Comparison of ENCODE assay signal across 8 mouse cellular contexts in the genomic region with DNA sequence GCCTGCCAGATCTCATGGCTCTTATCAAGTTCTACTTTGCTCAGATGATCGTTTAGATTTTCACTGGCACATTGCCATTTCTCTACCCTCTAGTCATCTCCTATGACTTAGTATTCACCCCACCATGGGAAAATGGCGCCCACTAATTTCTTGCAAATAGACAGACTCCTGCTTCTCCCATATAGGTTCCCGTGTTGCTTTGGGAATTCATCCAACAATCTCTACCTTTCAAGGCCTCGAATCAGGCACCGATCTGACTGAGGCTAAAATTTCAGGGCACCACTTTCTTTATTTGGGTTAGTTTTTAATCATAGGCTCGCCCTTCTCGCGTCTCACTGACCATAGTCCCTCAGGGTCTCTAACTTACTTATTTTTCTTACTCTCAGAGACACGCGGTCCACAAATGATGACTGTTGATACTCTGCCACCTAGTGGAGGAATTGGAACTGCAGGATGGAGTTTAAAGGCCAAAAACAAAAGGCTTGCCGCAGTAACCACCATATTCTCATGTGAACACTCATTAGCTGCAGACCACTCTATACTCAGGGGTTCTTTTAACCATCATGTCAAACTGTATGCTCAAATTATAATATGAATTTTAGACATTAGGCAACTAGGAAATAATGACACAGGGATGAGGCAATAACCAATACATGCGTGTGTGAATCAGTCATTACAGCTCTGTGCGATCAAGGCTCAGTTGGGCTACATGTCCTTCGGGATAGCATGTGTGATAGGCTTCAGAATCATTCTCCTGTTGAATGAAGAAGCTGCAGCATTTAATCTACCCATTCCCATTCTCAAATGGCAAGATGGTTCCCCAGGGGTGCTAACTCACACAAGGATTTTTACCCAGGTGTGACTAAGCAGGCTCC.
DNase-seq lines count a peak whose midpoint lies in the region; ATAC-seq and TF ChIP-seq lines count a peak whose summit lies in the region.
"Had no signal": no experiment of that assay in that cellular context is flagged by ENCODE, and none has a peak within 500 bp of the region (broad histone marks: within the 10 kb centered on the region; RNA-seq: fewer than 3 reads in every experiment).

No protein-coding gene starts in this region.

- H3K4me1 ChIP-seq in ES-E14 (ENCODE audit: control insufficient read depth in 2 of 2, insufficient read depth in 2 of 2, low read length in 2 of 2, poor library complexity in 1 of 2), result no peaks in the 10 kb centered on the region
- no peaks in the 10 kb centered on the region for H3K4me1 ChIP-seq in heart, embryonic 16.5 days (ENCODE audit: control insufficient read depth, insufficient read depth, low read length)
- H3K4me1 ChIP-seq in lung, embryonic 15.5 days, result no peaks in the 10 kb centered on the region
- H3K4me1 ChIP-seq: stomach, embryonic 15.5 days had no signal

- H3K9ac ChIP-seq in ES-E14 (ENCODE audit: insufficient read depth, low read depth, low read length, poor library complexity, severe bottlenecking), result no peak overlapping the region
- no peak overlapping the region for H3K9ac ChIP-seq in heart, embryonic 16.5 days (ENCODE audit: low read length)
- H3K9ac ChIP-seq in lung, embryonic 15.5 days, result no peak overlapping the region
- H3K9ac ChIP-seq: stomach, embryonic 15.5 days had no signal

- in situ Hi-C loops in ES-E14 (cut with MboI; ENCODE audit: low sequenced_read_pairs in 2 of 2, unreplicated experiment in 2 of 2), result loop anchor here in 1 of 2 experiments (25.0 kb wide), 1 partner anchor 317 kb away; no protein-coding TSS in a partner anchor

- H3K36me3 ChIP-seq in ES-E14 (ENCODE audit: control insufficient read depth, insufficient read depth, low read length, poor library complexity, severe bottlenecking), result no peaks in the 10 kb centered on the region
- H3K36me3 ChIP-seq in heart, embryonic 16.5 days (ENCODE audit: control insufficient read depth, insufficient read depth), result no peaks in the 10 kb centered on the region
- H3K36me3 ChIP-seq in lung, embryonic 15.5 days, result no peaks in the 10 kb centered on the region
- H3K36me3 ChIP-seq: stomach, embryonic 15.5 days had no signal

- DNase-seq in ES-E14 (ENCODE audit: low read depth, low spot score) (peak; percentile 25), R1 (ENCODE audit: low read depth, low spot score) (peak; percentile 43)
- peak; percentile 78 for DNase-seq in embryo, embryonic 10 days (ENCODE audit: low spot score)
- peak; percentile 5 to 44 for DNase-seq in layer of hippocampus, adult 8-10 months (ENCODE audit: low spot score in 2 of 2)
- peak; percentile 63 to 74 for DNase-seq in right cerebral cortex, adult 2 months (ENCODE audit: low spot score in 2 of 2)

- no peak overlapping the region for H3K27ac ChIP-seq in ES-E14 (ENCODE audit: insufficient read depth, low read depth, low read length, poor library complexity, severe bottlenecking)
- no peak overlapping the region for H3K27ac ChIP-seq in heart, embryonic 16.5 days (ENCODE audit: low read length)
- H3K27ac ChIP-seq in lung, embryonic 15.5 days, result no peak overlapping the region
- H3K27ac ChIP-seq: stomach, embryonic 15.5 days had no signal

- H3K4me2 ChIP-seq in heart, embryonic 16.5 days (ENCODE audit: low read depth, low read length), result 0 out of 2 replicates have a peak overlapping the region, but pooled peaks have one; percentile 34
- H3K4me2 ChIP-seq in lung, embryonic 15.5 days, result no peak overlapping the region
- H3K4me2 ChIP-seq: stomach, embryonic 15.5 days had no signal

- H3K4me3 ChIP-seq in ES-E14 (ENCODE audit: insufficient read depth in 1 of 2, low read depth in 1 of 2, low read length in 2 of 2, poor library complexity in 1 of 2, severe bottlenecking in 1 of 2), result no peak overlapping the region
- no peak overlapping the region for H3K4me3 ChIP-seq in heart, embryonic 16.5 days (ENCODE audit: low read length)
- H3K4me3 ChIP-seq in lung, embryonic 15.5 days, result no peak overlapping the region
- H3K4me3 ChIP-seq: stomach, embryonic 15.5 days had no signal

- 44% methylated on average over 14 of the region's 14 CpGs for WGBS in heart, embryonic 16.5 days
- WGBS in lung, embryonic 15.5 days, result 49% methylated on average over 14 of the region's 14 CpGs

- no peaks in the 10 kb centered on the region for H3K9me3 ChIP-seq in ES-E14 (ENCODE audit: control insufficient read depth, insufficient read depth, low read depth, low read length)
- no peaks in the 10 kb centered on the region for H3K9me3 ChIP-seq in heart, embryonic 16.5 days (replicated peaks; ENCODE audit: control insufficient read depth, low read length)
- H3K9me3 ChIP-seq in lung, embryonic 15.5 days, result no peaks in the 10 kb centered on the region
- H3K9me3 ChIP-seq: stomach, embryonic 15.5 days had no signal

- H3K27me3 ChIP-seq in heart, embryonic 16.5 days (ENCODE audit: control insufficient read depth, insufficient read depth, low read length), result no peaks in the 10 kb centered on the region
- no peaks in the 10 kb centered on the region for H3K27me3 ChIP-seq in lung, embryonic 15.5 days
- H3K27me3 ChIP-seq: stomach, embryonic 15.5 days had no signal

- no peak for ATAC-seq in heart, embryonic 16.5 days (replicated peaks; ENCODE audit: extremely low read depth, insufficient read depth, low FRiP score)
- ATAC-seq in lung, embryonic 15.5 days (ENCODE audit: borderline replicate concordance, extremely low read depth, low FRiP score, low TSS enrichment), result peak; percentile 49; the same call in 1 of the 2 replicates

TF ChIP-seq in ES-E14, 5 proteins besides CTCF, POLR2A, EP300 and RAD21:
- TF ChIP-seq ZNF384 (IDR thresholded peaks at IDR 0.05; ENCODE audit: low read depth, low read length) (no peak), HCFC1 (IDR thresholded peaks at IDR 0.05; ENCODE audit: borderline replicate concordance, insufficient read depth, low read length) (no peak), ZC3H11A (IDR thresholded peaks at IDR 0.05; ENCODE audit: borderline replicate concordance, low read depth, low read length) (peak; percentile 73; the same call in 1 of the 2 replicates)
TF ChIP-seq in ES-E14: peak in this region for 1.

Comparison
In these comparisons a context has a peak if more than half of its experiments do, and no peak if none do; other contexts are left out.
1. DNase-seq: peak in every context shown above with its lines; median percentile 78 in embryo, embryonic 10 days; 68 in right cerebral cortex, adult 2 months; 43 in R1; 25 in ES-E14; 24 in layer of hippocampus, adult 8-10 months.